Mouse (Mus musculus) limb, embryonic 12.5 days (tissue): ENCODE measurements at regions not wholly inside any gene's neighbourhood (a gene's known extent, or its start where the extent isn't known, plus 50 kb on each side); places are given as distances from the start of the nearest gene placed in this dataset.
A peak's percentile ranks its signal among the peaks of the same experiment; 100 is the strongest.

Experiments used
- ATAC-seq: fragments of 200-750 bp; cut with Nextera tagmentation; 2 replicates; pipeline ENCODE4 v1.8.0; 2017; ENCODE audit warnings: low read depth, moderate TSS enrichment; ENCODE audit not compliant: insufficient number of reproducible peaks, insufficient read depth, low FRiP score, low TSS enrichment
- H3K27ac ChIP-seq: fragments of 300-500 bp; sonication (generic); 2 replicates; pipeline ENCODE4 v1.5.1; 2016; ENCODE audit warnings: mild to moderate bottlenecking, moderate library complexity
- H3K27me3 ChIP-seq: fragments of 300-500 bp; sonication (generic); 2 replicates; pipeline ENCODE4 v1.6.1; 2016; ENCODE audit warnings: mild to moderate bottlenecking, moderate library complexity
- H3K36me3 ChIP-seq: fragments of 300-500 bp; sonication (generic); 2 replicates; pipeline ENCODE4 v1.6.1; 2016; ENCODE audit warnings: mild to moderate bottlenecking, moderate library complexity
- H3K4me1 ChIP-seq: fragments of 300-500 bp; sonication (generic); replicated peaks from 2 replicates; pipeline ENCODE4 v1.6.1; 2016
- H3K4me2 ChIP-seq: fragments of 300-500 bp; sonication (generic); 2 replicates; pipeline ENCODE4 v1.6.1; 2016; ENCODE audit warnings: mild to moderate bottlenecking, moderate library complexity
- H3K4me3 ChIP-seq: fragments of 300-500 bp; sonication (generic); replicated peaks from 2 replicates; pipeline ENCODE4 v1.5.1; 2016; ENCODE audit warnings: mild to moderate bottlenecking
- H3K9ac ChIP-seq: fragments of 300-500 bp; sonication (generic); replicated peaks from 2 replicates; pipeline ENCODE4 v1.6.1; 2016; ENCODE audit warnings: mild to moderate bottlenecking, moderate library complexity
- H3K9me3 ChIP-seq: fragments of 300-500 bp; sonication (generic); 2 replicates; pipeline ENCODE4 v1.6.1; 2016; ENCODE audit warnings: mild to moderate bottlenecking, moderate library complexity
- WGBS: fragments of 180-500 bp; shearing (Covaris S2); methylation state at CpG from one replicate; pipeline ENCODE4 v1.1.7; 2016; 5-methylcytosine and 5-hydroxymethylcytosine counted together

DNA sequence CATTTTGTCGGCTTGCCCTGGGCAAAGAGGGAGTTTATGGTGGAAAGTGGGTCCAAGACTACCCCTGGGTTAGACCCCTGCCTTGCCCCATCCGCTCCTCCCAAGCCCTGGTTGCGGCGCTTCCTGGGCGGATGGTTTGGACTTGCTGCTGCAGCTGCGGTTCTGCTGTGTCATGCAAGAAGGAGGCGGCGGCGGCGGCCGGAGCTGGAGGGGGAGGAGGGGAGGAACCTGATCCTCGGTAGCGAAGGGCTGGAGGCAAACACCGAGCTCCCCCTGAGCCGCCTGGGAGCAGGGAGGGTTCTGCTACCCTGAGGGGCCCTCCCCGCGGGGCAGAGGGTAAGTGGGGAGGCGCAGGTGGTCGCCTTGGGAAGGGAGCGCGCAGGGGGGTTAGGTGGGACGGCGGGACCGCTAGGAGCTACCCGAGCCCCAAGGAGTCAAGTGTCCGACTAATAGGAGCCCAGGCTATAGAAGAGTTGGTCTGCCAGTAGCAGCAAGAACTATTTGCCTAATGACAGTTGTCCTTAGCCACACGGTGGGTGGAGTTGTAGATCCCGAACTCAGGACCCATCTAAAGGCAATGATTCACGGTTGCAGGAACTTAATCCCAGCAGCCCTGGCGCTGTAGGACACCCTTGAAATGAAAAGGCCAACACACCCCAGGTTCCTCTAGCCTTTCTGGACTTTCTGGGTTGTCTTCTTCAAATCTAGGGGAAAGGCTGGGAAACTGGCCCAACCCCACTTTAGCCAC lies 178.2 kb upstream of the Mkln1 start:
- Histone ChIP-seq H3K36me3 (no peaks in the 10 kb centered on the region), H3K27me3 (peaks cover 90% of the 10 kb centered on the region), H3K9me3 (no peaks in the 10 kb centered on the region), H3K4me3 (peak overlapping the region; percentile 38), H3K4me1 (peaks cover 32% of the 10 kb centered on the region), H3K9ac (no peak overlapping the region), H3K4me2 (peak overlapping the region; percentile 67), H3K27ac (no peak overlapping the region)
- 2% methylated on average over 30 of the region's 30 CpGs for WGBS
- no peak for ATAC-seq

DNA sequence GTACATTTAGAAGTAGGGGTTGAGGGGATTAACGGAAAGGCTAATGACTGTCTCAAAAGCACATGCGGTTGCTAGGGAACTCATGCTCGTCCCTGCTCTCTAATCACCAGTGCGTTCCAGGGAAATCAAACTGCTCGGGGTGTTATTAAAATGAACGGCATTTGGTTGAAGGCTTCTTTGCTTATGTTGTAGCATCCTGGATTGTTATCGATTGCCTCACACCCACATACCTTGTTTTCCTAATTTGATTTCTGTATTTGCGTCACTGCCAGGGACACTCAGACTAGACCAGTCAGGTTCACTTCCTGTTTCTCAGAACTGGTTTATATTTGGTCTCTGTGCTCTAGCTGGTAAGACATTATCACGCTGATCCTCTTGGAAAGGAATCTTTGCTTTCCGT lies 177.0 kb upstream of the Mkln1 start:
- ATAC-seq, result no peak
- Histone ChIP-seq H3K27me3 (peaks cover 79% of the 10 kb centered on the region), H3K4me3 (no peak overlapping the region), H3K9ac (no peak overlapping the region), H3K4me2 (no peak overlapping the region), H3K27ac (no peak overlapping the region), H3K36me3 (no peaks in the 10 kb centered on the region), H3K9me3 (no peaks in the 10 kb centered on the region), H3K4me1 (peaks cover 28% of the 10 kb centered on the region)
- 42% methylated on average over 10 of the region's 10 CpGs for WGBS

DNA sequence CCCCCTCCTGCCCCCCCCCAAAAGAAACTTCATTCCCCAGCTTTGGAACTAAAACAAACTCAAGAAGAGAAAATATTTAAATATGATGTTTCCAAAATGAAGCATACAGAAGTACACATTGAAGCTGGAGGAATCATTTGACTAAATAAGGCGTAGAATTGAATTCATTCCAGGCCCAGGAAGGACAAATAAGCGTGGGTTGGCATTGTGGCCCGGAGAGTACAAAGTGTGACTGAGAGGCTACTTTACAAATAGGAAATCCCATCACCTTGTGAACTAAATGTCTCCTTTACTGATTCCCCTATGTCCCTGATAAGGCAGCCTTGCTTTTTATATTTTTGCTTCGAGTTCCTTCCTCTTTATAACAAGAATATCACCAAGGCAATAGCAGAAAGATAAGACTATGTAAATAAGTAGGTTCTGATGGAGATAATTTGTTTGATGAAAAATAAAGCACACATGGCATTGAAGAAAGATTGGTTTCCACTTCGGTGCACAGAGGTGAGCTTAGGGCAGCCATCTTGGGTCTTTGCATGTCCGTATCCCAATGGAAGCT lies 176.4 kb upstream of the Mkln1 start:
- Histone ChIP-seq H3K4me1 (peaks cover 23% of the 10 kb centered on the region), H3K4me2 (no peak overlapping the region), H3K27me3 (peaks cover 73% of the 10 kb centered on the region), H3K4me3 (no peak overlapping the region), H3K9me3 (no peaks in the 10 kb centered on the region), H3K9ac (no peak overlapping the region), H3K27ac (no peak overlapping the region), H3K36me3 (no peaks in the 10 kb centered on the region)
- no peak for ATAC-seq
- 81% methylated on average over 6 of the region's 6 CpGs for WGBS

DNA sequence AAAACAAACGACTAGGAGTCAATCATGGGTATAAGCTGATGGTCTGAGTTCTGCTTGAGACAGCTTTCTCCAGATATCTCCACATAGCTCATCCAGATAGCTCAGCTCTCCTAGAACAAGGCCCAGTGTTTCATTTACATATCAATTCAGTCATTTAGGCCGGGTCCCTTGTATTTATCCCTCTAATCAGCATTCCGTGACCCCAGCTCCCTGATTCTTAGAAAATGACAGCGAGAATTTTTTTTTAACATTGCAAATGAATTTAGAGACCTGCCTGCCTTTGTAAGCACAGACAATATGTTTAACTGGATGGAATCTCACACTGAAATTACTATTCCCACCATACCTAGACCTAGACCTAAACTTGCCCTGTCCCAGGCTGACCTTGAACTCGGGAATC lies 171.1 kb upstream of the Mkln1 start:
- H3K9ac ChIP-seq, result no peak overlapping the region
- no peak overlapping the region for H3K4me3 ChIP-seq
- 57% methylated on average over 5 of the region's 5 CpGs for WGBS
- no peak for ATAC-seq
- H3K36me3 ChIP-seq, result no peaks in the 10 kb centered on the region
- H3K4me2 ChIP-seq, result no peak overlapping the region
- no peak overlapping the region for H3K27ac ChIP-seq
- H3K4me1 ChIP-seq, result no peaks in the 10 kb centered on the region
- H3K27me3 ChIP-seq, result peaks cover 20% of the 10 kb centered on the region
- H3K9me3 ChIP-seq, result no peaks in the 10 kb centered on the region

DNA sequence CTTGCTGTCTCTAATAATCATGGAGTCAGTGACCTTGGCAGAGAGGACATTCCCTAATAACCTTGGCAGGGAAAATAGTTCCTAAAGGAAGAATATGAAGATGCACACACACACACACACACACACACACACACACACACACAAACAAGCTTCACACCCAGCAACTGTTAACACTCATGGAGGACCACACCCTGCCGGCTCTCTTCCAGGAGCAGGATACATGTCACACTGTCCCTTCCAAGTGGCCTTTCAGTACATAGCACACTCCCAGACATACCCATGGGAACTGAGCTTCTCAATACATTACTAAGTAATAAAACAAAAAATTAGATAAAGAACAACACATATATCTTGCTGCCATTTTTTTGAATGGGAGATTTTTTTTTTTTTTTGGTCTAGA lies 170.5 kb upstream of the Mkln1 start:
- Histone ChIP-seq H3K9ac (no peak overlapping the region), H3K4me2 (no peak overlapping the region), H3K27ac (no peak overlapping the region), H3K36me3 (no peaks in the 10 kb centered on the region), H3K27me3 (peaks cover 14% of the 10 kb centered on the region), H3K9me3 (no peaks in the 10 kb centered on the region), H3K4me3 (no peak overlapping the region), H3K4me1 (no peaks in the 10 kb centered on the region)
- 95% methylated on average over 1 of the region's 1 CpGs for WGBS
- no peak for ATAC-seq

DNA sequence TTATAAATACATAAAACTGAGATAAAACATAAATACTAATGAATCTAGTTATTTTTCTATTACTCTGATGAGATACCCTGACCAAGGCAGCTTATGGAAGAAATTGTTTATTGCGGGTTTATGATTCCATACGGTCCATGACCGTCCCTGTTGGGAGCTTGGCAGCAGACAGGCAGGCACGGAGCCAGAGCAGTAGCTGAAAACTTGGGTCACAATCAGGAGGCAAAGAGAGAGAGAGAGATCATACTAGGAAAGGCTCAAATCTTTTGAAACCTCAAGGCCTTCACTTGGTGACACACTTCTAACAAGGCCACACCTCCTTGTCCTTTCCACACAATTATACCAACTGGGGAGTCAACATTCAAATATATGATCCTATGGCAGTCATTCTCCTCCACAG lies 166.7 kb upstream of the Mkln1 start:
- Histone ChIP-seq H3K36me3 (no peaks in the 10 kb centered on the region), H3K4me3 (no peak overlapping the region), H3K9me3 (no peaks in the 10 kb centered on the region), H3K4me2 (no peak overlapping the region), H3K4me1 (no peaks in the 10 kb centered on the region), H3K27me3 (no peaks in the 10 kb centered on the region), H3K27ac (no peak overlapping the region), H3K9ac (no peak overlapping the region)
- WGBS, result 87% methylated on average over 4 of the region's 4 CpGs
- no peak for ATAC-seq

DNA sequence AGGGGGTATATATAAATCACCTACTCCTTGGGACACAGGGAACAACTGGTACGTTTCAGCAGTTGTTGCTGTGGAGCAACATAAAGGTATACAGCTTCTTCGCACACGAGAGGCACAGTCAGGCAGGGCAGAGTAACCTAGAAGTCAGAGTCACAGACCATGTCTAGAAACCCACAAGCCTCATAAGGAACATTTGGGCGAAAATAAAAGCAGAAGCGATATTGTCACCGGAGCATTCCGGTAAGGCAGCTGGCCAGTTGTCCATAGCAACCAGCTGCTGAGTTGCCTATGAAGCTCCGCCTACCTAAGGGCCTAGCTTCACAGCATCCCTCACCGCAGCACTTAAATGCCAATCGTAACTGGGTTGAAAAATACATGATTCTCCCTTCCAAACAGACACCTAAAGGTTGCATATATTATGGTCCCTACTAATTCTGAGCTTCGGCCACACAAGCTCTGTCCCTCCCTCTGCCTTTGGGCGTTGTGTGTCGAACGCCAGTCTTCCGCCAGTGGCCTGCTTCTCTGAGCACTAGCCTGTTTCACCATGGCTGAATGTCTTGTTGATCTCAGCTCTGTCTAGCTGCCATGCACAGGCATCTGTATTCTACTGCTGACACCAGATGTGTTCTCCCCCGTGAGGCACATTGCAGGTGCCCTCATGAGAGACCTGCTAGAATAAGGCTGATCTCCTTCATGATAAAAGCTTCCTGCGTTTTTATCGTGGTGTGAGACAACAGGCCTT lies 165.1 kb upstream of the Mkln1 start:
- no peak overlapping the region for H3K9ac ChIP-seq
- H3K36me3 ChIP-seq, result no peaks in the 10 kb centered on the region
- no peak overlapping the region for H3K4me2 ChIP-seq
- no peak for ATAC-seq
- H3K27ac ChIP-seq, result no peak overlapping the region
- no peak overlapping the region for H3K4me3 ChIP-seq
- no peaks in the 10 kb centered on the region for H3K4me1 ChIP-seq
- H3K27me3 ChIP-seq, result no peaks in the 10 kb centered on the region
- H3K9me3 ChIP-seq, result no peaks in the 10 kb centered on the region
- WGBS, result 66% methylated on average over 18 of the region's 18 CpGs

DNA sequence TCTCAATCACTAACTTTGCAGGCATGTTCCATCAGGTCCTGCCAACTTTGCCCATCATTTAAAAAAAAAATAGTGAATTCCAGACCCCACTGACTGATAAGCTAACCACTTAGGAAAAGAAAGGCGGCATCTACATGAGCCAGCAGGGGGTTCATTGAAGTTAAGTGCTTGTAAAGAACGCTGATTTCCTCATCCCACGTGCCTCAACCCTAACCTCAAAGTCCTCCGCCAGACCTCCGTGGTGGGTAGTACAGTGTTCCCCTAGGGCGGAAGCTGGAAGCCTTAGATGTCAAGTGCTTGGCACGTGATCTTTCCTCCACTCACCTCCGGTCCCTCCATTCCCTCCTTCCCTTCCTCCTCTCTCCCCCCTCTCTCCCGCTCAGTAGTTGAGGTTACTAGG lies 158.5 kb upstream of the Mkln1 start:
- Histone ChIP-seq H3K4me3 (no peak overlapping the region), H3K4me1 (no peaks in the 10 kb centered on the region), H3K4me2 (no peak overlapping the region), H3K9me3 (no peaks in the 10 kb centered on the region), H3K27me3 (peaks cover 7% of the 10 kb centered on the region; the same call in 1 of the 2 replicates), H3K36me3 (no peaks in the 10 kb centered on the region), H3K27ac (no peak overlapping the region), H3K9ac (no peak overlapping the region)
- no peak for ATAC-seq
- WGBS, result 8% methylated on average over 9 of the region's 9 CpGs

DNA sequence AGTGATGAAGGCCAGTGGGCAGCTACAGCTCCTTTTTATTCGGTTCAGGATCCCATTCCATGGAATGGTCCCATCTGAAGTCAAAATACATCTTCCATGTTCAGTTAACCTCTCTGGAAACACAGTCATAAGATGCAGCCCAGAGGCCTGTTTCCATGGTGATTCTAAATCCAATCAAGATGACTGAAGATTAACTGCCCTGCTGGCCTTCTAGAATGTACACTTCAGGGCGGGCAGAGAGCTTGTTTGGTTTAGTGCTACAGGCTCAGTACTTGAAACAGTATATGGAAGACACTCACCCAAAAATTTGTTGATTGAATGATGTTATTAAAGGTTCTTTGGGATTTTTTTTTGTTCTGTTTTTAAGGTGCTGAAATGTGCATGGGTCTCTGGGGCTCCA lies 148.0 kb upstream of the Mkln1 start:
- Histone ChIP-seq H3K9me3 (no peaks in the 10 kb centered on the region), H3K9ac (no peak overlapping the region), H3K27ac (no peak overlapping the region), H3K4me1 (peaks cover 6% of the 10 kb centered on the region; the same call in 1 of the 2 replicates), H3K36me3 (no peaks in the 10 kb centered on the region), H3K27me3 (0 out of 2 replicates have a peak, but pooled peaks cover 2% of the 10 kb centered on the region), H3K4me3 (no peak overlapping the region), H3K4me2 (no peak overlapping the region)
- ATAC-seq, result no peak
- WGBS, result 69% methylated on average over 2 of the region's 2 CpGs

DNA sequence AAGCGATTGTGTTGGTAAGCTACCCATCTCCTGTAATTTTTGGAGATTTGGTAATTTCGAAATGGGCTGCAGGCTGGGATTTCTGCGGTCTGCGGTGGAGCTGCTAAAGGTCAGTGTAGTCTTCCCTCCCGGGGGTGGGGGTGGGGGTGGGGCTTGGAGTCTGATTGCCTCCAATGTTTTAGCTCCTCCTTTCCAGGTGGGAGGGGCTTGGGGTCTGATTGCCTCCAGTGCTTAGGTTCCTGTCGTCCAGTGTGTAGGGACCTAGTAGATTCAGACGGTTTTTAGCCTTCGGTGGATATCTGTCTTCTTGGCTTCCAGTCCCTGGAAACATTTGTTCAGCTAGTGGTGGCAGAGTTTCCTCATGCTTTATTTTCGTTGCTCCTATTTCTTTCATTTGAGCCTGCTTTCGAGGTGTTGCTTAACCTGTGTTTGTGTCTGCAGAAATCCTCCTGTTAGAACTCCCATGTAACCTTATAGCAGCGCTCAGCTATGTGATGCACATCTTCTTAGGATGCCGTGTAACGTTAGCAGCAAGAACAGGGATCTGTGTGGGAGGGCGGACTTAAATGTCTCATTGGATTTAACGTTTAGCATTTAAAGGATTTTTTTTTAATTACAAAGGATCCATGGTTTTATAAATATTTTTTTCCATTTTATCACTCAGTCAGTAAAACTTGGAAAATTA lies 145.1 kb upstream of the Mkln1 start:
- WGBS, result 19% methylated on average over 15 of the region's 15 CpGs
- no peak overlapping the region for H3K4me3 ChIP-seq
- no peaks in the 10 kb centered on the region for H3K36me3 ChIP-seq
- H3K27me3 ChIP-seq, result 0 out of 2 replicates have a peak, but pooled peaks cover 2% of the 10 kb centered on the region
- no peaks in the 10 kb centered on the region for H3K9me3 ChIP-seq
- peaks cover 6% of the 10 kb centered on the region; the same call in 1 of the 2 replicates for H3K4me1 ChIP-seq
- ATAC-seq, result no peak
- peak overlapping the region; percentile 46 for H3K4me2 ChIP-seq
- H3K27ac ChIP-seq, result no peak overlapping the region
- no peak overlapping the region for H3K9ac ChIP-seq

DNA sequence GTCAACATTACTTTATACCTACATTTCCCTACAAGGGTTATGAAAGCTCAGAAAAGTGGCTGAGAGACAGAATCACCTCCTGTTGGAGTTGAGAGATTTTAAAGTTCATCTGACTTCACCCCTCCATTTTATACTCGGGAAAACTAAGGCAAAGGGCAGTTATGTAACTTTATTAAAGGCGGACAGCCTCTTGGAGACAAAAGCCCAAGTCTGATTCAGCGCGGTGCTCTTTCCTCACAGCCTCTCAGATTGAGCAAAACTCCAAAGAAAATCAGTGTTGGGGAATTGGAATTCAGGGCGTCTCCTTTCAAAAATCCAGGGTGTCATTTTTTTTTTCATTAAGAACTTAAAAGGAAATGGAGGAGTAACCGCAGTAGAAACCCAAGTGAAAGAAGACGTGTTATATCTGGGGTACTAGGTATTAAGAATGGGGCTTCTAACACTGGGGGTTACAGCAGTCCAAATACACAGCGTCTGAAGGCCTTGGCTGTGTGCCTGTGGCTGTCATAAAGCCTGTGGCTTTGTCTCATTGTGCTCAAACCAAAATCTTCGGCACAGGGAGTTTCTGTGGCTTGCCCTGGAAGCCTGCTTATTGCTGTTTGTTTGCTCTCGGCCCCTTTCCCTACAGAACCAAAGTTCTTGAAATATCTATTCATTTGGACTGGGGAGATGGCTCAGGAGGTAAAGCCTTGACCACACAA lies 137.7 kb upstream of the Mkln1 start:
- H3K27me3 ChIP-seq, result no peaks in the 10 kb centered on the region
- 88% methylated on average over 10 of the region's 10 CpGs for WGBS
- H3K4me2 ChIP-seq, result no peak overlapping the region
- no peak overlapping the region for H3K27ac ChIP-seq
- no peaks in the 10 kb centered on the region for H3K4me1 ChIP-seq
- no peak for ATAC-seq
- H3K9ac ChIP-seq, result no peak overlapping the region
- H3K9me3 ChIP-seq, result no peaks in the 10 kb centered on the region
- no peaks in the 10 kb centered on the region for H3K36me3 ChIP-seq
- no peak overlapping the region for H3K4me3 ChIP-seq
